Mouse (Mus musculus) midbrain, embryonic 13.5 days (tissue): ENCODE measurements around the gene Psmd6. TPM values are rescaled to one million over a fixed set of nuclear protein-coding genes. Genes with fewer than 3 reads are reported as not detected.

Experiments
- polyA plus RNA-seq: library from polyadenylated mRNA; unstranded; fragments of >200 nt; fragmentation: Nextera tagmentation; extraction: Ambion mirVana; gene quantifications from 2 replicates; pipeline ENCODE4 v1.2.1, GENCODE M21; 2015

Gene Psmd6
- polyA plus RNA-seq, 1 experiment from 2014 or later, result 285 TPM

Other genes starting within 250 kb of the Psmd6 start
- gene Gm281, start 206.5 kb downstream of the Psmd6 start, polyA plus RNA-seq, result not detected in 2 replicates
- gene Atxn7, start 159.5 kb downstream of the Psmd6 start, polyA plus RNA-seq, result 3.4 and 3.8 TPM in 2 replicates
- gene Thoc7, start 159.1 kb downstream of the Psmd6 start, polyA plus RNA-seq, result 196 and 215 TPM in 2 replicates
- gene Olfr720, start 65.9 kb upstream of the Psmd6 start, polyA plus RNA-seq, result not detected in 2 replicates
- gene Olfr31, start 201.8 kb upstream of the Psmd6 start, polyA plus RNA-seq, result not detected in 2 replicates
- gene Il3ra, start 225.3 kb upstream of the Psmd6 start, polyA plus RNA-seq, result 1.8 and 2.7 TPM in 2 replicates